Mouse (Mus musculus) heart, adult 18-20 months (tissue): ENCODE data around the gene Shc1. TPM values are rescaled to one million over a fixed set of nuclear protein-coding genes. Genes with fewer than 3 reads are reported as not detected.
"Not testable (repeated sequence)": the region's sequence is repeated elsewhere in the genome, so short reads cannot be mapped to it uniquely, and the experiment has no call there.

Experiments used
- DNase-seq, 2 experiments: peaks; one replicate each; pipeline ENCODE4 v3.0.0; 2021 to 2022; ENCODE audit warnings: mixed read lengths in 1 of 2
- total RNA-seq, 2 experiments: library from RNA; stranded (reverse); gene quantifications; 2 replicates each; pipeline ENCODE4 v1.2.3; 2021

Shc1 gene
- total RNA-seq, 2 experiments from 2014 or later: 33.2 to 36.1 TPM

DNA sequence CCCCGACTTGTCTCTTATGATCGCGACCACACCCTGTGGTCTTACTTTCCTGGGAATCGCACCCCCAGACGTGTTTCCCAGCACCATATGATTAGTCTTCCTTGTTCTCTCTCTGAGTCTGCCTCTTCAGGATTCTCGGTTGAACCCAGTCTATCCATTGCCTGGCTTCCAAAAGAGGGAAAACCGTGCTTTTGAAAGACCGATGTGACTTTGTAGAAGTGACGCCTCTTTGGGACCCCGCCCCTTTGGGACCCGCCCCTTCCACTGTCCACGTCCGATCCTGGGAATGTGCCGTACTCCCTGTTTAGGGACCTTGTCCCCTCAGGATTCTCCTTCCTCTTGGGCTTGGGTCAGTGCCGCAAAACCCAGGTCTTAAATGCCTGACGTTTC lies 613 bp downstream of the Shc1 start:
- DNase-seq: peak; percentile 85 to 90

DNA sequence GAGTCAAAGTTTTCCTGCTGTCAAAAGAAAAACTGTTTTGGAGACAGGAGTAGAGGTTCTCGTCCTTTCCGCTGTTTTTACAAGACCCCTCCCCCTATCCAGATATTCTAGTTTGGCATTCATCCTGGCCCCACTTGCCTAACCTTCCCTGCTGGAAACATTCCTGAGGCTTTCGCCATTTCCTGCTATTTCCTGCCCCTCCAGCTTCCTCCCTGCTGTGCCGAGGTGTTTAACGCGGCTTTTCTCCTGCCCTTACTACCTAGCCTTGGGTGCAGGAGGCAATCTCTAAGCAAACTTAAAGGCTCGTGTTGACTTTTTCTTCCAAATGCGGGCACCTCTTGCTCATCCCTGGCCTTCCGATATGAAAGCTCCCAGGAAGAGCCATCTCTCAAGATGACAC lies 1.3 kb downstream of the Shc1 start:
- peak; percentile 82 to 87 for DNase-seq

DNA sequence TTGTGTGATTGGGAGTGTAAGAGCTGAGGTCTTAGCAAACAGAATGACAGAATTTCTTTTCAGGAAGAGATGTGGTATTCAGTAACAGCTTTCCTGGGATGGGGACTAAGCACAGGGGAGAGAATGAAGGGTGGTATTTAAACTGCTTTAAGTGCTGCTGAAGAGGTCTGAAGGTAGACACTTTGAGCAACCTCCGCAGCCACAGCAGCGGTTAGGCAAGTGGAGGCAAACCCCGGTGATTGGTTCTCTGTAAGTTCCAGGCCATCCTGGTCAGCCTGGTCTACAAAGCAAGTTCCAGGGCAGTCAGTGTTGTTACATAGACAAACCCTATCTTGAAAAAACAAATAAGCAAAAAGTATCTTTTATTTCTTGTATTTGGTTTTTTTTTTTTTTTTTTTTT lies 1.7 kb downstream of the Shc1 start:
- DNase-seq: no peak

DNA sequence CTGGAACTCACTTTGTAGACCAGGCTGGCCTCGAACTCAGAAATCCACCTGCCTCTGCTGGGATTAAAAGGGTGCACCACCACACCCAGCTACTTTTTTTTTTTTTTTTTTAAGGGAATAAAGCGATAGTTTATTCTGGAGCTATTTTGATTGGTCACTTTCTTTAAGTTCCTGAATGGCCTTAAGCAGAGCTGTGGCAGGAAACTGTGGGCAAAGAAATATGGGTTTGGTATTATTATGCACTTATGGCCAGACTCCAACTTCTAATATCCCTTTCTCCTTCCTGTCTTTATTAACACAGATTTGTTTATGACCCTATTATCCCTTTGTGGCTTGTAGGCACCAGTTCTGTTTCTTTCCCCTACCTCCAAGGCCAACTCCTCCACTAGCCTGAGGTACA lies 2.2 kb downstream of the Shc1 start:
- DNase-seq: no peak

DNA sequence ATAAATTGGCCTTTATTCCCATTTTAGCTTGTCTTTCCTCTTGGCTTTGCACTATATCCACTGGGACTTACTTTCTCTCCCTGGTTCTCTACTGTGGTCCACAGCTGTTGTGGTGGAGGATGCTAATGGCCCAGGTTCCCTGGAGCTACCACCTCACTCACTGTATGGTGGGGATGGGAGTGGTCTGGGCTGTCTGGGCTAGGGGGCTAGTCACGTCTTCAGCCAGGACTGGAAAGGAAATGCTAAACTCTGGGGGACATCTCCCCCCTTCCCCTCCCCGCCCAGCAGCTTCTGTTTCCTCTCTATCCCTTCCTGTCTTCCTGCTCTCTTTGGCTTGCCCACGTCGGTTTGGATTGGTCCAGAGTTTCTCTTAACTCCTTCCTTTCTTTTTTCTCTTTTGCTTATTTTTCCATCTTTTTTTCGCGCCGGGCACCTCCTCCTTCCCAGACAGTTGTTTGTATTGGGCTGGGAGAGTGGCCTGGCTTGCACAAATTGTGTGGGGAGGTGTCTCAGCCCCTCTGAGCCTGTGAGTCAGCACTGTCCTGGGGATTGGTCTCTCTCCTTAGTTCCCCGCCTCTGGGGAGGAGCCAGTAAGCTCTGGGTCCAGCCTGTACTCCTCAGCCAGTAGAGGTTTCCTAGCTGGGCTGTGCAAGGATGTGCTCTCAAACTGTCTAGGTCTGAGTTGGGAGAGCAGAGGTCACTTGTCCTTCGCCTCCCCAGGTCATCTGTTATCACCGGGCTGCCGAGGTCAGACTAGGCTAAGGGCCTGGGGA lies 2.9 kb downstream of the Shc1 start:
- peak; percentile 88 to 95 for DNase-seq

DNA sequence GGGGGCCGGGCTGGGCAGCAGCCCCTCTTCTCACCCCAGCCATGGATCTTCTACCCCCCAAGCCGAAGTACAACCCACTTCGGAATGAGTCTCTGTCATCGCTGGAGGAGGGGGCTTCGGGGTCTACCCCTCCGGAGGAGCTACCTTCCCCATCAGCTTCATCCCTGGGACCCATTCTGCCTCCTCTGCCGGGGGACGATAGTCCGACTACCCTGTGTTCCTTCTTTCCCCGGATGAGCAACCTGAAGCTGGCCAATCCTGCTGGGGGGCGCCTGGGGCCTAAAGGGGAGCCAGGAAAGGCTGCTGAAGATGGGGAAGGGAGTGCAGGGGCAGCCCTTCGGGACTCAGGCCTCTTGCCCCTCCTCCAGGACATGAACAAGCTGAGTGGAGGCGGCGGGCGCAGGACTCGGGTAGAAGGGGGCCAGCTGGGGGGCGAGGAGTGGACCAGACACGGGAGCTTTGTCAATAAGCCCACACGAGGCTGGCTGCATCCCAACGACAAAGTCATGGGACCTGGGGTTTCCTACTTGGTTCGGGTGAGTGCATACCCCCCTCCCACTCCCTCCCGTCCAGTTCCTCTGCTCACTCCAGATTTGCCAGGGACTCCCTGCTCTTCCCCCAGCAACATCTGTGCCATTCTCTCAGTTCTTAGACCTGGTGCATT lies 3.7 kb downstream of the Shc1 start:
- DNase-seq: peak; percentile 33 to 38

DNA sequence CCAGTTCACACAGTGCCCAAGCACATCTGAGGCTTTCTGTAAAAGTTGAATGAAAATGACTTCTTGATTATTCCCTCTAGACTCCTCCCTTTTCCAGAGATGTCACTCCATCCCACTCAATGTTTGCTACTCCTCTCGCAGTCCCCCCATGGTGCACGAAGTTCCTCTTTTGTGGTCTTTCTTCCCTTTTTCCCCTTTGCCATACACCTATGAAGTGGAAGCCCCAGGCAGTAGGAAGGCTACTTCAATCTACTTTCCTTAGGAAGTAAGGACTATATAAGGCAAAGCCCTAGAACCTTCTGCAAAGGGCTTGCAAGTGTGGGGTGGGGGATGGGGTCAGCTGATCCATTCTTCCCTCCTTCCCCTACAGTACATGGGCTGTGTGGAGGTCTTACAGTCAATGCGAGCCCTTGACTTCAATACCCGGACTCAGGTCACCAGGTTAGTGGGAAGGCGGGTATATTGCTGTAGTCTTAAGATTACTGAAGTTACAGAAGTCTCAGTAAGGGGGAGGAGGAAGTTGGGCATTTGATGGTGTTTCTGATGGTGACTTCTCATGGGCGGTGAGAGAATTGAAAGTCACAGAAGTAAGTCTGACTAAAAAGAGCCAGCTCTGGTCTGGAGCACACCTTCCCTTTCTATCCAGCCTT lies 4.4 kb downstream of the Shc1 start:
- no peak for DNase-seq

DNA sequence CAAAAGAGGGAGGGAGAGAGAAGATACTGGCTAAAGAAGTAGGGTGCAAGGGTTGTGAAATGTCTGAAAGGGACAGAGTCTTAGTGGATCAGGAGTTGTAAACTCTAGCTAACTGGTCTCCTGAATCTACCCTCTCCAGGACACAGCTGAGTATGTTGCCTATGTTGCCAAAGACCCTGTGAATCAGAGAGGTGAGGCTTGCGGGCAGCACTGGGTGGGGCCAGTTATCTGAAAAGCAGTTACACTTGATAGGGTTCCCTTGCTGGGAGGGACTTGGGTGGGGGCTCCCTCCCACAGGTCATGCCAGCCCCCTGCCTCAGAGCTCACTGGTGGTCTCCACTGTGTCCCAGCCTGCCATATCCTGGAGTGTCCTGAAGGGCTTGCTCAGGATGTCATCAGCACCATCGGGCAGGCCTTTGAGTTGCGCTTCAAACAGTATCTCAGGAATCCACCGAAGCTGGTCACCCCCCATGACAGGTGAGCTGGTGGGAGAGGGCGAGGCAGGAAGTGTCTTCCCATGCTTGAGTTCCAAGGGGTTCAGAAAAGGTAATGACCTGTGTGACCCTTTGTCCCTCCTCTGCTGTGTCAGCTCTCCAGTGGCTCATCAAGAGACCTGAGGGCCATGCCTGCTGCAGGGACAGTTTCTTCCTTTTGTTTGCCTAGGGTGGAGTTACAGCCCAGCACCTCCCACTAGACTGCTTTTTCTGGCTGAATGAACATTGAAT lies 6.3 kb downstream of the Shc1 start:
- no peak for DNase-seq

DNA sequence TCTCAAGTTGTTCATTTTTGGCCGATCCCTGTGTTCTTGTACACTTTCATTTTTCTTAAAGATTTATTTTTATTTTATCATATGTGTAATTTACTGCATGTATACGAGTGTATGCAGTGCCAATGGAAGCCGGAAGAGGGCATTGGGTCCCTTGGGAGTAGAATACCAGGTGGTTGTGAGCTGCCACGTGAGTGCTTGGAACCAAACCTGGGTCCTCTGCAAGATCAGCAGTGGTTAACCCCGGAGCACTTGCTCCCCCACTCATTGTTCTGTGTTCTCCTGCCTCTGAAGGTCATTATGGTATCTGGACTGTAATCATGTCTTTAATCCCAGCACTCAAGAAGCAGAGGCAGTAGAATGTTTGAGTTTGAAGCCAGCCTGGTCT lies 6.9 kb downstream of the Shc1 start:
- no peak for DNase-seq

DNA sequence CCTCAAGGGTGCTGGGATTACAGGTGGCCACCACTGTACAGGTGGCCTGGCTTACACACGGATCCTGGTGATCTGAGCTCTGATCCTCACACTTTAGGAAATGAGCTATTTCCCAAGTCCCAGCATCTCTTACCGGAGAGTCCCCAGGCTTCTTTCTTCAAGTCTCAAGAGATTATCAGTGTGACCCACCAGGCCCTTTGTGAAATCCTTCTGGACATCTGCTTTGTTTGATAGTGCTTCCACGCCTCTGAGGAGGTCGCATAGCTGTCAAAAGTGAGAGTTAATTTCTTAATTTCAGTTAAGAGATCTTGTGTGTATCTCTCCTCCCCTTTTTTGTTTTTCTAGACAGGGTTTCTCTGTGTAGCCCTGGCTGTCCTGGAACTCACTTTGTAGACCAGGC lies 7.6 kb downstream of the Shc1 start:
- DNase-seq: no peak

DNA sequence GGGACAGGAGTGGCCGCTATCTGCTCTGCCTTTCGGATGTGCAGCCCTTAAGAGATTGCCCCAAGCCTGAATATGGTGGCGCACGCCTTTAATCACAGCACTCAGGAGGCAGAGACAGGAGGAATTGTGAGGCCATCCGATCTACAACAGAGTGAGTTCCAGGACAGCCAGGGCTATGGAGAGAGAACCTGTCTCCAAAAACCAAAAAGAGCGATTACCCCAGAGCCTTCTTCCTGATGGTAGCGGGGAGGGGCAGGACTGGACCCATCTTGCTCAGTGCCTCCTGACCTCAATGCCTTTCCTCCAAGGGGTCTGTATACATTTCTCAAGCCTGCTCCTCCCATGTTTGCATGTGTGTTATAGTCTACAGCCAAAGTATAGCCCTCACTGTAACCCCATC lies 10.8 kb downstream of the Shc1 start:
- not testable (repeated sequence) for DNase-seq

DNA sequence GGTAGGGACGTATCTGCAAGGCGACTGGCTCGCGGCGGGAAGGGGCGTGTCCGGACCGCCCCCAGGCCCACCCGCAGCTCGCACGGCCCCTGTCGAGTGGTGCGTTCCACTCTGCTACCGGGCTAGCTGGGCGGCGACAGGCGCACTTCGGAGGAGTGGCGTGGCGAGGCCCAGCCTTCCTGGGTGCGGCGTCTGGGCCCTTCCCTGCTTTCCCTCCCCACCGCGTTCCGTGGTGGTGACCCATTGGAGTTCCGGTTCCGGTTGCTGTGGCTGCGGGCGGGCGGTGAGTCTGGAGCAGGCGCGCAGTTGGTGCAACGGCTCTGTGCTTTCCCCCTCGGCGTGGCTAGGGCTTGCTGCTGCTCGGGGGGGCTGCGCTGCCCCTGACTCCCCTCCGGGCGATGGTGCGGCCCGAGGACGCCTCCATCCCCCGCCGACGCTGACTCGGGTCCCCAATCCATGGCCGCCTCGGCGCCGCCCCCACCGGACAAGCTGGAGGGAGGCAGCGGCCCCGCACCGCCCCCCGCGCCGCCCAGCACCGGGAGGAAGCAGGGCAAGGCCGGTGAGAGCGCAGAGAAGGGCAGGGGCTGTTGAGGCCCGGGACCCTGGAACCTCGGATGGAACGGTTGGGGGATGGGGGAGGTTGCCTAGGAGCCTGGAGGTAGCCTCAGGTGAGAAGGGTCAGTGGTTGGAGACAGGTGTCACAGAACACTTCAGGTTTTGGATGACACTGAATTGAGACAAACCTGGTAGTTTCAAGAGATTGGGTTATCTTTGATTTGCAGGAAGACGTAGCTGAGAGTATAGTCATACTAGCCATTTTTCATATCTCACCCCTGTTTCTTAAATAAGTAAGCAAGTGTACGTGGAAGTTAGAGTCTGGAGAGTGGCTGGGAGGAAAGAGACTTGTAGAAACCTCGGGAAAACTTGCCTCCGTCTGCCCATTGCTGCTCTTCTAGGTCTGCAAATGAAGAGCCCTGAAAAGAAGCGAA lies 12.2 kb downstream of the Shc1 start, which contains the start of gene Pygo2:
TSS of gene Pygo2 (plus strand) at position 44 of the 989 bp plus-strand sequence.
- peak; percentile 94 to 98 for DNase-seq

DNA sequence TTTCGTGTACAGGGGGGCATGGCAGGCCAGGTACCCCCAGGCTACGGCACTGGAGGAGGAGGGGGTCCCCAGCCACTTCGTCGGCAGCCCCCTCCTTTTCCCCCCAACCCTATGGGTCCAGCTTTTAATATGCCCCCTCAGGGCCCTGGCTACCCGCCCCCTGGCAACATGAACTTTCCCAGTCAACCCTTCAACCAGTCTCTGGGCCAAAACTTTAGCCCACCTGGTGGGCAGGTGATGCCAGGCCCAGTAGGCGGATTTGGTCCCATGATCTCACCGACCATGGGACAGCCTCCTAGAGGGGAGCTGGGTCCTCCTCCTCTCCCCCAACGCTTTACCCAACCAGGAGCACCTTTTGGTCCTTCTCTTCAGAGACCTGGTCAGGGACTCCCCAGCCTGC lies 14.4 kb downstream of the Shc1 start:
- DNase-seq: no peak

DNA sequence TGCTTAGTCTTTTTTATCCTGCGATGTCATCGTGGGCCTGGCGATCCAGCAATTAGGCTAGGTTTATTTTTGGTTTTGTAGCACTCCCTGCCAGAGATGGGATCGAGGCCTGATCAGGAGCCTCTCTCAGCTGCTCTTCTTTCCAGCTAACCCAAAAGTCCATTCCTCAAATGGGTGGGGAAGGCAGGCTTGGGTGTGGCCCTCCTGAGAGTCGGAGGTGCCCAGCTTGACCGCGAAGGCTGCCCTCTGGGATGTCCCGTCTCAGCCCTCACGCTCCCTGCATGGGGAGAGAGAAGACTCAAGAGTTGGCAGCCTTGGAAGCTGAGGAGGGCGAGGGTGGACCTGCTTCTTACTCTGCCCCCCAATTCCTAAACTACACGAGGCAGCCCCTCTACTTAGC lies 16.3 kb downstream of the Shc1 start:
- DNase-seq: no peak

DNA sequence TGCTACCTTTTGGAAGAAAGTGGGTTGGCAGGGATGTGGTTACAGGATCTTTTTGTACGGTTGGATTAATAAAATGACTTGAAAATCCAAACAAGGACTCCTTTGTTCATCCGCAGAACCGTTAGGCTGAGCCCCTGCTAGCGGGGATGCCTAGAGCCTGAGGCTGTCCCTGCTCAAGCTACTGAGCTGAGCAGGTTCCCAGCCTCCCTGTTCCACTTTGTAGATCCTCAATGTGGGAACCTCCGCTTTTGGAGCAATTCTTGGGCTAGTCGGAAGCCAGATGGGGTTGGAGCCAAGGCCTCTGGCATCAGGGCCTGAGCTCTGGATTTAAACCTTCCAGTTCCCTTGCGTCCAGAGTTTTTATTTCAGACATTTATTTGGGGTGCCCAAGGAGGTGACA lies 16.8 kb downstream of the Shc1 start:
- no peak for DNase-seq

DNA sequence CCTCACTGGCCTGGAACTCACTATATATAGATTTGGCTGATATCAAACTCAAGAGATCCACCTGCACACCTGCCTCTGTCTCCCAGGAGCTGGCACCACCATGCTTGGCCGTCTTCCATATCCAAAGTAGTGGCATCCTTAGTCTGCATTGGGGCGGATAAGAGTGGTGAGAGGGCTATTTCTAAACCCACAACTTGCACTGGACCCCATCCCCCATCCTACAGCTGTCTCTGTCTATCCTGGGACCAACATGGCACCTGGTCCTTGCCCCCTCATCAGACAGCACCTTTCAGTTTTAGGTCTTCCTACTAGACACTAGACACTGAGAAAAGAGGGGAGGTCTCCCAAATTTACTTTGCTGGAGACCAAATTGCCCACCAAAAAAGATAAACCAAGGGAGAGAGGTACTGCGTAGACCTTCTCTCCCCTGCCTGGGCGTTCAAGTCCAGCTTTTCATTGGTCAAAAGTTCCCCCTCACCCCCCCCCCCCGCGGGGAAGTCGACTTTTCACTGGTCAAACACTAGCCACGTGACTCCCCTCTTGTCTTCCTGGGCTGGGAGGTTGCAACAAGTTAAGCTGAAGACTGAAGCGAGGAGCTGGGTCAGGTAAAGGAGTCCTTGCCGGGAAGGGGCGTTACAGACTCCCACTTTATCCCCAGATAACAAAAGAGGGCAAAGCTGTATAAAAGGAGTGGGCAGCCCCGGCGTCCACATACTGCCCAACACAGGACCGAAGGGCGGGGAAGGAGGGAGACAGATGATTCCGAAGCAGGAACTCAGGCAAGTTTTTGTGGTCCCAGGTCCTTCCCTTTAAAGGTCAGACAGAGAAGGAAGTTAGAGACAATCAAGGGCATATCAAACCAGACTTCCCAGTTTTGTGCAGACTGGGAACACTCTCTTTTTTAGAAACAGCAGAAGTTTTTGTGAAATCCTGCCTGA lies 18.2 kb downstream of the Shc1 start, which contains the start of gene Pbxip1:
TSS of gene Pbxip1 (plus strand) at position 531 of the 938 bp plus-strand sequence.
- DNase-seq: peak; percentile 84 to 87

DNA sequence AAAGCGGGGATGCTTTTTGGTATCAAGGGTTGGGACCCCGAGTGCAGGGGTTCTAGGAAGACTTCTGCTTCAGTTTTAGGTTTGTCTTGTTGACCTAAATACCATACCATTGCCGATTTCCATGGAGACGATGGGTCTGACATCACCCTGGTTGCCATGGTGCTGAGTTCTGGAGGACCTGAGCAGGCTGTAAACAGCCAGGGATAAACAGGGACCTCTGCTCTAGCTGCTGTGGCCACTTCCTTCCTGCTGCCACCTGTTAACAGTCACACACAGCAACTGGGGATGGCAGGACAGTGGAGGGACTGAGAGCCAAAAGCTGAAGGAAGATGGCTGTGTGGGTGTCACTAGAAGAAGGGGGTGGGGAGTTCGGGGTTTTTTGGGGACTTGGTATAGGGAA lies 19.0 kb downstream of the Shc1 start:
- DNase-seq: no peak

DNA sequence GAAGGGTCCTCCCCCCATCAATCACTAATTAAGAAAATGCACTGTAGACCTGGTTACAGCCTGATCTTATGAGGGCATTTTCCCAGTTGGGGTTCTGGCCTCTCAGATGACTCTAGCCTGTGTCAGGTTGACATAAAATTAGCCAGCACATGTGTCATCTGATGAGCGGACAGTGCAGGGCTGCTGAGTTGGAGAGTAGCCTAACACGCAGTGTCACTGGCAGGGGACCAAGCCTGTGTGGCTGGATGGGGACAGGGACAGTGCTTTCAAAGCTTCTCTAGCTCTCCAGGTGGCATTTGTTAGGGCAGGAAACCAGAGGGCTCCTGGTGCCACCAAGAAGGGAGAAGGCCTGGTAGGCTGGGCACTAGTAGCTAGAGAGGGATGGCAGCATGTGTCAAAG lies 22.4 kb downstream of the Shc1 start:
- no peak for DNase-seq

DNA sequence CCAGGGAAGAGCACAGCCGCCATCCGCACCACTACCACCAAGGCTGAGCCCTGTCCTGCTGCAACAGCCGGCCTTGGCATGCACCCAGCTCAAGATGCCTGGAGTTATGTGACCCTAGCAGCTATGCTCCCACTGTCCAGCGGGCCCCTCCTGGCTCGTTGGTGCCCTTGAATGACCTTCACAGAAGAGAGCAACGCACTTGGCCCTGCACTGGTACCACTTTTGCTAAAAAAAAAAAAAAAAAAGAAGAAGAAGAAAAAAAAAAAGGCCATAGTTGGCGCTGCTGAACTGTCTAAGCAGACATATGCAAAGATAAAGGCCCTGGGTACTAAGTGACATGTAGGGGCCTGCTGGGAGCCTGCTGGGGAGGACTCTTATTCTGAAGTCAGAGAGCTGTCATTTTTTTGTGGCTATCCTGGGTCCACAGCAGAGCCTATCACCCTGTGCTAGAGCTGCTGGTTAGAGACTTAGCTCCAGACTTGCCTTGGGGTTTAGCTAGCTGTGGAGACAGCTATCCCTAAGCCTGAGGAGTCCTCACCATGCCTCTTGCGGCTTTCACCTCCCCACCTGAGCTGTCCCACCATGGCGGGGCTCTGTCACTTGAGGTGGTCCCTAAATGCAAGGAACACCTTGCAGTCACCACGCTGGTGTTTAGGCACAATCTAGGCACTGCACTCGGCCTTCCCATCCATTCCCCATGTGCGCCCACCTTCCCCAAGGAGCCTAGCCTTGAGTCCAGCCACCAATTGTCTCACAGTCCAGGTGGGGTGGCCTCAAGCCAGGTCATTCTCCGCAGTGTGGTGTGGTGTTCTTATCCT lies 30.7 kb downstream of the Shc1 start:
- DNase-seq: peak in 1 of 2 experiments; percentile 49
